Mouse (Mus musculus) inflammation-experienced regulatory T-cells, adult 6 months (primary cell): ENCODE data around the gene Stag1. TPM values are rescaled to one million over a fixed set of nuclear protein-coding genes. Genes with fewer than 3 reads are reported as not detected.
"Not testable (repeated sequence)": the region's sequence is repeated elsewhere in the genome, so short reads cannot be mapped to it uniquely, and the experiment has no call there.

Experiments used
- ATAC-seq: one replicate; pipeline ENCODE4 v1.8.0; 2017
- polyA plus RNA-seq, 3 experiments: library from polyadenylated mRNA; unstranded; fragments of 100-300 nt; shearing (Covaris generic); gene quantifications; one replicate each; pipeline ENCODE4 v1.2.1; 2017

Stag1 gene
- polyA plus RNA-seq, 3 experiments from 2014 or later = 87.7 to 100 (median 92.5) TPM

DNA sequence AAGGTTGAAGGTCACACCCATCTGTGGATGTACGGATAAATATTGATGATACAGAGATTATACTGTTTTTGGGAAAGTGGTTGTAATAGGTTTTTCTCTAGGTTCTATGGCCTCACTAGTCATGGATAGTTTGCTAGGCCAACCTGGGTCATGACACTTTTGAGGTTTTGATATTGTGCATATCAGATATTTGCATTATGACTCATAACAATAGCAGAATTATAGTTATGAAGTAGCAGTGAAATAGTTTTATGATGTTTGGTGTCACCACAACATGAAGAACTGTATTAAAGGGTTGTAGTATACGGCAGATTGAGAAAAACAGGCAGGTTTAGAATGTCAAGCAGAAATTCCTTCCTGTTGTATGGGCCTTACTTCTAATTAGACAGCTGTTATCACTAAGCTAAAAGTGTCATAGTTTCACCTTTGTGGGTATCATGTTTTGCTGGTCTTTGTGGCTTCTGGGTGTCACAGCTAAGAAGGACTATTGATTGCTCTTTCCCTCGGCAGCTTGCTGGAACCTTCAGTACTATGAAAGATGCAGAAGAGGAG lies 92.2 kb downstream of the Stag1 start:
- peak; percentile 72 for ATAC-seq

DNA sequence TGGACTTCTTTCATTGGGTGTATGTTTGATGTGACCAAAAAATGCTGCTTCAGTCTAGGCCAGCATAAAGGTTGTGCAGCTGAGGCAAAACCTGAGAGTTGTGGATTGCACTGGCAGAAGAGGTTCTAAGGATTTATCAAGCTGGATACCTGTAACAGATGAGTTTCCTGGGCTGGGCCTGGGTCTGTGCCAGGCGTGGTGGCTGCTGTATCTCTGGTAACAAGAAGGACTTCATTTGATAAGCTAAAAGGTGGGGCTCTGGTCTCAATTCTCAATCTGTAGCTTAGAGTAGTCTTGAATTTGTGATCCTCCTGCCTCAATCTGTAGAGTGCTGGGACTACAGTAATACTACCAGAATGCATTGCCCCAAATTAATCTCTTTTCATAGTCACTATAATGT lies 94.6 kb downstream of the Stag1 start:
- no peak for ATAC-seq

DNA sequence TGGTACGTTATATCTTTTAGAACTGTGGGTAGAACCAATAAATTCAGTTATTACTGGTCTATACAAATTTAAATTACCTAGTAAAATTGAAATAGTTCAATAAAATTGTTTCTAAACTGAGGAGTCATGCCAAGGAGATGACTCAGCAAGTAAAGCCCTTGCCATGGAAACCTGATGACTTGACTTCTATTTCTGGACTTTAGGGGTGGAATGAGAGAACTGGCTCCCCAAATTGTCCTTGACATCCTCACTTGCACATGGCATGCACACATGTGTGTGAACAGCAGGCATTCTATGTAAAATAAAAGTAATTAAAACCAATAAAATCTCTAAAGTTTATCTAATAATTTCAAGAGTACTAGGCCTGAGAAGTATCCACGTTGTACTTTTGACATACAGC lies 98.9 kb downstream of the Stag1 start:
- ATAC-seq = no peak

DNA sequence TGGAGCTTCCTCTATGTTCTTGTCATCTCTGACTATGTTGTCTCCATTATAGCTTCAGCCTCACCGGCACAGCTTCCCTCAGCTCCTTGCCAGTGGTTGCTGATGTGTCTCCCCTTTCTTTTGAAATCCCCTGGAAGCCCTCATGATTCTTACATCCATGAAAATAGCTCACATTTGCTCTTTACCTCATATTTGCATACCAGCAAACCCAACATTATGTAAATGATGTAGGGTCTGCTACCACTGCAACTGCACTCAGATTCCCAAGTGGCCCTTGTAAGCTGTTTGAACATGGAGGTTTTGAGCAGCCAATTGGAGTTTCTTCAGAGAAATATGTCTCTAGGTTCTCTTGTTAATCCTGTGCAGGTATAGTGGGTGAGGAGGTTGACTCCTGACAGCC lies 110.0 kb downstream of the Stag1 start:
- no peak for ATAC-seq

DNA sequence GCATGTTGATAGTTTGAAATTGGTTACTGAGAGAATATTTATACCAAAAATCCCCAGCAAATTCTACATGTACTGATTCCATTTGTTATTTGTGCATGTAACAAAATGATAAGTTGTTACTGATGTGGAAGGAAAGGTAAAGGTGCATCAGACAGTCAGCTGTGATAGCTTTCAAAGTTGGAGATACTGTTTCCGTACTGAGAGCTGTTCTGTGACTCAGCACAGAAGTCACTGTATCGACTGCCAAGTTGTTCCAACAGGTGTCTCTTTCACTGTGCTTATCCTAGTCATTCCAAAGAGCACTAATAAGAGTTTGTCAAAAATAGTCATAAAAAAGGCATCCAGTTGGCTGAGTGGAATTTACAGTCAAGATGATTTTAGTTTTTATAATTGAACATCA lies 114.1 kb downstream of the Stag1 start:
- no peak for ATAC-seq

DNA sequence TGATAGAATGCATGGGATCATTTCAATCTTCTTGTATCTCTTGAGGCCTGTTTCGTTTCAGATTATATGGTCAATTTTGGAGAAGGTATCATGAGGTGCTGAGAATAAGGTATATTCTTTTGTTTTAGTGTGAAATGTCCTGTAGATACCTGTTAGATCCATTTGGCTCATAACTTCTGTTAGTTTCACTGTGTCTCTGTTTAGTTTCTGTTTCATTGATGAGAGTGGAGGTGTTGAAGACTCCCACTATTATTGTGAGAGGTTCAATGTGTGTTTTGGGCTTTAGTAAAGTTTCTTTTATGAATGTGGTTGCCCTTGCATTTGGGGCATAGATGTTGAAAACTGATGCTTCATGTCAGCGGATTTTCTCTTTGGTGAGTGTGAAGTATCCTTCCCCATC lies 127.2 kb downstream of the Stag1 start:
- ATAC-seq = peak; percentile 50

DNA sequence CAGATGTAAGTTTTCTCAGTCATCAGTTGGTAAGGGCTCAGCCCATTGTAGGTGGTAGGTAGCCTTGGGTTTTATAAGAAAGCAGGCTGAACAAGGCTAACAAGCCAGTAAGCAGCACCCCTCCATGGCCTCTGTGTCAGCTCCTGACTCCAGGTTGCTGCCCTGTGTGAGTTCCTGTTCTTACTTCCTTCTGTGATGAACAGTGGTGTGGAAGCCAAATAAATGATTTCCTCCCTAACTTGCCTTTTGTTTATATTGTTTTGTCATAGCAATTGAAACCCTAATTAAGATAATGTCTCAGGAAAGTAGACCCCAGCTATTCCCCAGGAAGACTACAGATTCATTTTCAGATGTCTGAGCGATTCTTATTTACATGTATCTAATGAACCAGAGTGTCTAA lies 134.2 kb downstream of the Stag1 start:
- no peak for ATAC-seq

DNA sequence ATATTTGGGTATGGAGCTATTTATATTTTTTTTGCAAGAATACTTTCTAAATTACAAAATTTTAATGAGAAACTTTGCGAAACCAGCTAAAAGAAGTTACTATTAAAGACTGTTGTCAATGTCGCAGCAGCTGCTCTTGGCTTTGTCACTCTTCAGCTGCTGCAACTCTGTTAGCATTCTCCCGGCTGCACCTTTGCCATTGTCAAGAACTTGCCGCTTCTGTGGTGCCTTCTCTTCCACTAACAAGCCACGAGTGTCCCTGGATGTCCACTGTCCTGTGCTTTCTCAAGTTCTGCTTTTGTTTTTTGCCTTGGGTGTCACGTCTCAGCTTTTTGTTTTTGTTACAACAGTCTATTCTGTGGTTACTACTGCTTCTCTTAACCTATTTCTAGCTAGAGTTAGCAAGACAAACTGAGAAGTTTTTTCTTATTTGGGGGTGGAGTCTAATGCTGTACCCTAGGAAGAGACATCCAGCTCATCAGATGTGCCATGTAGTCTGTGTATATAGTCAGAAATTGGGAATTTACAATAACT lies 136.4 kb downstream of the Stag1 start:
- ATAC-seq = no peak

DNA sequence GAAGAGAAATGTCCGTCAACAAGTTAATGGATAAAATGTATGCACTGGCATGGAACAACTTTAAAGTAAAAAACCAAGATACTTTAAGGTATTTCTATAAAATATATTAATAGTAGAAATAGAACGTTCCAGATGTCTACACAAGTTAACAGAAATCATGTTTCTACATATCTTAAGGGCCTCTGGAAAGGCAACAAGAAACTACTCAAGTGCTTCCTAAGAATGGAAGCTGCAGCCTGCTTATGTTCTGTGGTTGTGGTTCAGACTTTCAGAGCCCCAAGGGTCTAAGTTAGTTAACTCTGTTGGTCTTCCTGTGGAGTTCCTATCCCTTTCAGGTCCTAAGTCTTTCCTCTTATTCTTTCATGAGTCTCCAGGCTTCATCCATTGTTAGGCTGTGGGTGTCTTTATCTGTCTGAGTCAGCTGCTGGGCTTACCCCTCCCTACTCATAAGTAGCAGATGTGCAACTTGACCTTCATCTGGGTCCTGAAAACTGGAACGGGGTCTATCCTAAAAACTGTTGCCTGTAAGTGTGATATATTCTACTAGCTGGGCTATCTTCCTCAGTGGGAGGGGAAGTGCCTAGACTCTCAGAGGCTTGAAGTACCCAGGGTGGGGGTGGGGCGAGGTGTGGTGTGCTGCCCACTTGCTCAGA lies 138.5 kb downstream of the Stag1 start:
- no peak for ATAC-seq

DNA sequence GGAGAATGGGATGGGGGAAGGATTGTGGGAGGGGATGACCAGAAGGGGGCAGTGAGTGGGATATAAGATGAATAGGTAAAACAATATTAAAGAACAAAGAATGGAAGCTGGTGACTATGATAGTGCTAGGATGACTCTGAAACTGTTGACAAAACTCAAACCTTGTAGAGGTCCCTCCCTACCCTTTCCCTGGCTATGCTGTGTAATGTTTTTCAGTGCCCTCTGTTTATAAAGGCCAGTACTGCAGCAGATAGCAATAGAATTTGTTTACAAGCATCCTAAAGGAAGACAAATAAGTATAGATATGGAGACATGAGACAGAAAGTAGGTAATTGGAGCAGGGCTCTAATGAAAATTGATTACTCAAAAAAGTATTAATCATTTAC lies 139.0 kb downstream of the Stag1 start:
- ATAC-seq = no peak

DNA sequence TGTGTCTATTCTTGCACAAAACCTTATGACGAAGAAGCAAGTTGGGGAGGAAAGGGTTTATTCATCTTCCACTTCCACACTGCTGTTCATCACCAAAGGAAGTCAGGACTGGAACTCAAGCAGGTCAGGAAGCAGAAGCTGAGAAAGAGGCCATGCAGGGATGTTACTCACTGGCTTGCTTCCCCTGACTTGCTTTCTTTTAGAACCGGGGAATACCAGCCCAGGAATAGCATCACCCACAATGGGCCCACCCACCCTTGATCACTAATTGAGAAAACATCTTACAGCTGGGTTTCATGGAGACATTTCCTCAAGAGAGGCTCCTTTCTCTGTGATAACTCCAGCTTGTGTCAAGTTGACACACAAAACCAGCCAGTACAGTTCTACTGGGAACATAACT lies 179.6 kb downstream of the Stag1 start:
- not testable (repeated sequence) for ATAC-seq

DNA sequence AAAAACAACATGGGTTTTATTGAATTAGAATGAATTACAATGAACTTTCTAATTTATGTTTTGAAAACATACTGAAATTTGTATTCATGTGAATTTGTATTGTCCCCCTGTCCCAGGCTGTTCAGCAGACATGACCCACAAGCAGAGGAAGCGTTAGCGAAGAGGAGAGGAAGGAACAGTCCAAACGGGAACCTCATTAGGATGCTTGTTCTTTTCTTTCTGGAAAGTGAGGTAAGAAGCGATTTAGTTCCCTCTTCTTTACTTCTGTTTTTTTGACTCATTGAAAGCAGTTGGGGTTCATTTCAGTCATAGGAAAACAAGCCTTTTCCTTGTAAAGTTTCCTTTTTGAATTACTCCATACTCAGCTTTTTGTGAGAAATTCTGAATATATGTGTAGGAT lies 268.4 kb downstream of the Stag1 start:
- no peak for ATAC-seq

DNA sequence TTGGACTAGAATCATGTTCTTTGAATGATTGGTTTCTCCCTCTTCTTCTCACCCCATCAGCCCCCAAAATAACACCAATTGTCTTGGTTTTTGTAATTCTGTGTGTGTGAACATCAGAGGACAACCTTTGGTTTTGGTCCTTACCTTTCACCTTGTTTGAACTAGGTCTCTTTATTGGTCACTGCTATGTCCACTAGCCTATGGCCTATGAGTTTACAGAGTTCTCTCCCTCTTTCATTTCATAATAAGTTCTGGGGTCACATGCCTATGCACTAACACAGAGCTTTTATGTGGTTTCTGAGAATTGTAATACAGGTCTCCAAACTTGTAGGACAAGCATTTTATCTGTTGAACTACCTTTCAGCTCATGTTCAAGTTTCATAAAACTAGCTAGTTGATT lies 272.0 kb downstream of the Stag1 start:
- no peak for ATAC-seq

DNA sequence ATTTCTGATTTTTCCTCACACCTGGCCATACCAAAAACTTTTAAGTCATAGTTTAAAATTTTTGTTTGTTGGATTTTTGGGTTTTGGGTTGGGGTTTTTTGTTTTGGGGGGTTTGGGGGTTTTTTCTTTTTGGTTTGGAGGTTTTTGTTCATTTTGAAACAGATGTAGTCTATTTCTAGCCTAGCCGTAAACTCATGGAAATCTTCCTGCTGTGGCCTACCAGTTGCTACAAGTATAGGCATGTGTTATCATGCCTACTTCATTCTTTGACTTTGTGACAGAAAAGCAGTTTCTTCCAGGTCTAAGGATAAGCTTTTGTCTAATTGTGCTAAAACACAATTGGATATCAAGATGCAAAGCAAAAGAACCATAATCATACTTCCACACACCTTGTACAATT lies 298.5 kb downstream of the Stag1 start:
- ATAC-seq = no peak

DNA sequence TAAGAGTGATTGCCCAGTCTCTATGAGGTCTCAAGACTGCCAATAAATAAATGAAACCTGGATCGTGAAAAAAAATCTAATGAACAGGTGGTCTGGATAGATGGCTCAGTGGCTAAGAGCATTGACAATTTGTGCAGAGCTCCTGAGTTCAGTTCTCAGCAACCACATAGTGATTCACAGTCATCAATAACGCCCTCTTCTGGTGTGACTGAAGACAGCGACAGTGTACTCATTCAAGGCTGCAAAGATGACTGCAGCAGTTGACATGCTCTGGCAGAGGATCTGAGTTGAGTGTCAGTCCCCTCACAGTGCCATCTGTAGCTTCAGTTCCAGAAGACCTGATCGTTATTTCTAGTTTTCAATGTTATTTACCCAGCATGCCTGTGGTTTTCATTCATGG lies 300.4 kb downstream of the Stag1 start:
- no peak for ATAC-seq

DNA sequence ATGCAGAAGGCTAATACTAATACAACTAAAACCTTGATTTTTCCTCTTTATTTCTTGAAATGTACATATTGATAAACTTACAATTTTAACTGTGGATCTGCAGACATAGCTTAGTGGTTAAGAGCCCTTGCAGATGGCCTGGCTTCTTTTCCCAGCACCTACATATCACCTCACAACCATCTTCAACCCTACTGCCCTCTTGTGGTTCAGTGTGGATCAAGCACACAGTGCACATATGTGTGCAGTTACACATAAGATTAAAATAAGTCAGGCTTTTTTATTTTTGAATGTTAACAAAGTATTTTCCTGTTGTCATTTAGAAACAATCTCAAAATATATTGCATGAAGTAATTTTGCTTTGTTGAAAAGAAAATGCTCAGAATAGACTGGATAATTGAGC lies 312.8 kb downstream of the Stag1 start:
- ATAC-seq = no peak

DNA sequence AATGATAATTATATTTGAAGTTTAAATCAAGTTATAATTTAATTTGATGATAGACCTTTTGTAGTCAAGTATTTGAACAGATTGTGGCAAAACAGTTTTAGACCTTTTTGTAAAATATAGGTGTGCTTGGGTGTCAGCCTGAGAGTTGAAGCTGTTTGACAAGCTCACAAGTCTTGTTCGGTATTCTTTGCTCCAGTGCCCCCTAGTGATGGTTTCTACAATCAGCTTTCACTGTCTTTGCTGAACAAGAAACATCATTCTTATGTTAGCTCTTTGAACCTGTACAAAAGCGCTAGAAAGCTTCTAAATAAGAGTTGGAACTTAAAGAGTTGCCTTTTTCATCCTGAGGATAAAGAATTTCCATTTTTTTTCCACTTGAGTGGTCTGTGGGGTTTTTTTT lies 319.5 kb downstream of the Stag1 start:
- ATAC-seq = peak; percentile 80

DNA sequence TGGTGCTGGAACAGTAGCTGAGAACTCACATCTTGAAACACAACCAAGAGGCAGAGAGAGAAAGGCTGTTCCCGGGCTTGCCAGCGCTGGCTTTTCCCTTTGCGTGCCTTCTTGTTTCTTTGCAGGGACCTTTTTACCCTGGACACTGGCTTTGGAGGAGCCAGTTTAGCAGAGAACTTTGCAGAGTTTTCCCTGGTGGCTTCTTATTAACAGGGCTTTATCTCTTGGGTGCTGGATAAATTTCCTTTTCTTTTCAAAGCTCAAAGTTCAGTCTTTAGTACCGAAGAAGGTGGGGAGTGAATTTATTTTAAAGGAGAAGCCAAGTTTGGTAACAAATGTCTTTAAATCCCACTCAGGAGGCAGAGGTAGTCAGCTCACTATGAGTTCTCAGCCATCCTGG lies 329.0 kb downstream of the Stag1 start:
- ATAC-seq = no peak

DNA sequence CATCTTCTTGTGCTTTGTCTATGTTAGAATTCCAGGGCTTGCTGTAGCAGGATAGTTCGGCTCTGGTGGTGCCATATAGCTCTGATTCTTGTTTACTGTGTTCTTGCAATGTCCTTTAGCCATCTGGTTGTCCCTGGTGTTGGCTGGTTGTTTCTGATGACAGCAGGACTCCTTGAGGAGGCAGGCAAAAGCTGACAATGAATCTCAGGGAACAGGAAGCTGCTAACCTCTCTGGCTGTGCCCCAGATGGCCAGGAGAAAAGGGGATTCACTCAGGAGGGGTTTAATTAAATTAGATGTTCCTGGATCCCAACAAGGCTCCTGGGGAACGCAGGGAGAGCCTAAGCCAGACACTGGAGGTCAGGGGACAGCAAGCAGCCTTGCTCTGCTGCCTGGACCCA lies 344.4 kb downstream of the Stag1 start:
- ATAC-seq = no peak

DNA sequence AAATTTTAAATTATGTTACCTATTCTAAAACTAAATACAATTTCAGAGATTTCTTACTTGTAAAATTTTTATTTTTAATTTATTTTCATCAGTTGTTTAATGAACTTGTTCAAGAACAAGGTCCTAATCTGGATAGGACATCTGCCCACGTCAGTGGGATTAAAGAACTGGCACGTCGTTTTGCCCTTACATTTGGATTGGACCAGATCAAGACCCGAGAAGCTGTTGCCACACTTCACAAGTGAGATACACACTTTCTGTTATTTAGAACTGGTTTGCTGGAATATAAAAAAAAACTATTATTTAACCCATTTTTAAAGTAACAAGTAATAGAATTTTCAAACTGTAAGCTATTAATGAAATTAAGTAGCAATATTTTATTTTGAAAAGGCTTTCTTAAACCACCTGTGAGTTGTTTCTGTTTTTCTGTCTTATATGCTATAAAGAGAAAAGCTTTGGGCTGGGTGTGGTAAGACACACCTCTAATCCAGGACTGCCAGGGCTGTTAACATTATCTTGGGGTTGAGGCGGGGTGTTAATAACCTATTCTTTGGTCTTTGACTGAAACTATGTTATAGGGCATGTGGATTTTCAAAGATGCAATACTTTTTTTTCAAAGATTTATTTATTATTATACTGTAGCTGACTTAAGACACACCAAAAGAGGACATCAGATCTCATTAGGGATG lies 347.2 kb downstream of the Stag1 start:
- ATAC-seq = no peak

DNA sequence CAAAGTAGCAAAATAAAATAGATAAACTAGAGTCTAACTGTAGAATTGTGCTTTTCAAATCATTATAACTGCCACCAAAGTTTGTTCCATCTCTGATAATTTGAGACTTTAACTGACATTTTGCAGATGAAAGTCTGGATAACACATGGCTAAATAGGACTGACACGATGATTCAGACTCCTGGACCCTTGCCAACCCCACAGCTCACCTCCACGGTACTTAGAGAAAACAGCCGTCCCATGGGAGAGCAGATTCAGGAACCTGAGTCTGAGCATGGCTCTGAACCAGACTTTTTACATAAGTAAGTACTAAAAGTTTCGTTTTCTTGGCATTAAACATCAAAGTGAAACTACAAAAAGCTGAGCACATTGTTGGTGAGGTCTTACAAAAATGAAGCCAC lies 353.9 kb downstream of the Stag1 start:
- ATAC-seq = no peak

DNA sequence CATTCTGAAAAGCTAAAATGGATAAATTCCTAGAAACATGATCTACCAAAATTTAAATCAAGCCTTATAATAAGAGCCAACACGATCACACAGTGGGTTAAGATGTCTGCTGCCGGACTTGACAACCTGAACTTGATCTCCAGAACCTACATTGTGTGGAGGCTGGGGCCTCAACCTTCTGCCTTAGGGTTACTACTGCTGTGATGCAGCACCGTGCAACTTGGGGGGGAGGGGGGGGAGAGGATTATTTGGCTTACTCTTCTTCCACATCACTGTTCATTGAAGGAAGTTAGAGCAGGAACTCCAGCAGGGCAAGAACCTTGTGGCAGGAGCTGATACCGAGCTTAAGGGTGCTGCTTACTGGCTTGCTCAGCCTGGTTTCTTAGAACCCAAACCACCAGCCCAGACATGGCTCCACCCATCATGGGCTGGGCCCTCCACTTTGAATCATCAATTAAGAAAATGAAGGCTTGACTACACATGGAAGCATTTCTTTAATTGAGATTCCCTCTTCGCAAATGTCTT lies 365.4 kb downstream of the Stag1 start:
- ATAC-seq = no peak

DNA sequence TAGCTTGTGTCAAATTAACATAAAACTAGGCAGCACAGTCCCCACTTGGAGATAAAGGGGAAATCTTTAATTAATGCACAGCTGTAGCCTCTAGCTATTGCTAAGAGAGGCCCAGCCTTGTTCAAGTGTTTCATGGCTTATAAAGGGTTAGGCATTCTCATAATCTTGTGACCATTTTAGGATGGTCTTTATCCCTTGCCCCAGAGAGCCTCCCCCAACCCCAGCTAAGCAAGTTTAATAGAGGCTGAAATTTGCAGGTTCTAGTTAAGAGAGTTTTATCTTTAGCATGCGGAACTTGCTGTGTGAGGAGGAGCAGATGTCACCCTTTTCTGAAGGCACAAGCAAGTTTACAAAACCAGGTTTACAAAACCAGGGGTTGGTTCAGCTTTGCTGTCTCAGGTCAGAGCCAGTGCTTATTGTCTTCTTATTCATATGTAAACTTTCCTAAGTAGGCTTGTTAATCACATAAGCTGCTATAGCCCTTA lies 365.9 kb downstream of the Stag1 start:
- ATAC-seq = no peak

DNA sequence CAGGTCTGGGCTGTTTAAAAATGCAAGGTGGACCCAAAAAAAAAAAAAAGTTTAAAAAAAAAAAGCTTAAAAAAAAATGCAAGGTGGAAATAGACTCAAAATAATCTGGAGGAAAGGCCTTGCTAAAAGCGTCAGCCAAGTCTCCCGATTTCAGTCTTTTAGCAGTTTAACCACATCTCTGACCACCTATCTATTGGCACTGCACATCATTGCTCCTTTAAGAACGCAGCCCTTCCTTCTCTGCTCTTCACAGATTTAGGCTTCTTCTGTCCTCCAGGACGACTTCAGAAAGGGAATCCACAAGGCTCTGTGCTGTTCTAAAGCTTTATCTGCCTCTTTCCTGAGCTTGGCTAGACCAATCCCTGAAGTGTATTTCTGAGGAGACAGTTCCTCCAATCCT lies 366.5 kb downstream of the Stag1 start:
- ATAC-seq = no peak
